In genomic region chr7:88306725-88307124, GRCm38 (mm10) we compare ENCODE assay signal across 29 mouse cellular contexts. TPM values are rescaled to one million over a fixed set of nuclear protein-coding genes. Genes with fewer than 3 reads are reported as not detected.
DNase-seq lines count a peak whose midpoint lies in the region; ATAC-seq and TF ChIP-seq lines count a peak whose summit lies in the region.
"Had no signal": no experiment of that assay in that cellular context is flagged by ENCODE, and none has a peak within 500 bp of the region (broad histone marks: within the 10 kb centered on the region; RNA-seq: fewer than 3 reads in every experiment).

No protein-coding gene starts in this region.

- CTCF ChIA-PET in Patski (lab: Charles Lee): interaction anchor here (1.0 to 2.3 kb wide), 2 partner anchors 11 to 29 kb away, joined by 3 to 9 read pairs; partner anchors contain the start of gene Ctsc

- no peak overlapping the region for H3K4me3 ChIP-seq in kidney, postnatal 0 days (replicated peaks; ENCODE audit: low read depth, low read length)
- no peak overlapping the region for H3K4me3 ChIP-seq in intestine, postnatal 0 days (ENCODE audit: low read depth, low read length)
- H3K4me3 ChIP-seq: embryonic facial prominence, embryonic 10.5 days; embryonic facial prominence, embryonic 13.5 days; erythroblast, embryonic 14.5 days; forebrain, embryonic 10.5 days; gastrocnemius, adult 2 months; hindbrain, embryonic 12.5 days had no signal

- 56% methylated on average over 3 of the region's 3 CpGs for WGBS in kidney, postnatal 0 days
- 64% methylated on average over 3 of the region's 3 CpGs for WGBS in intestine, postnatal 0 days

- POLR2A ChIA-PET in Patski (lab: Charles Lee): no interaction called here

- H3K27ac ChIP-seq in kidney, postnatal 0 days: no peak overlapping the region
- H3K27ac ChIP-seq in intestine, postnatal 0 days (ENCODE audit: low read depth, low read length): no peak overlapping the region
- H3K27ac ChIP-seq: embryonic facial prominence, embryonic 10.5 days; embryonic facial prominence, embryonic 13.5 days; forebrain, embryonic 10.5 days; gastrocnemius, adult 2 months; hindbrain, embryonic 12.5 days had no signal

- no peak overlapping the region for H3K4me2 ChIP-seq in kidney, postnatal 0 days (ENCODE audit: low read length)
- H3K4me2 ChIP-seq in intestine, postnatal 0 days (replicated peaks; ENCODE audit: low read depth): no peak overlapping the region
- H3K4me2 ChIP-seq: embryonic facial prominence, embryonic 13.5 days; heart, embryonic 11.5 days; hindbrain, embryonic 12.5 days had no signal

- in situ Hi-C loops in Patski (cut with MboI; ENCODE audit: low pct_unique_long_range_greater_than_20kb): no loop called here

- no peak for ATAC-seq in kidney, postnatal 0 days (replicated peaks; ENCODE audit: low FRiP score, low read depth)
- ATAC-seq in Patski: peak; percentile 74
- ATAC-seq in intestine, postnatal 0 days: no peak
- ATAC-seq: activated CD4-positive, CD25-positive, alpha-beta regulatory T cell, adult 4 months; forebrain, embryonic 14.5 days; forebrain, postnatal 0 days; hindbrain, embryonic 16.5 days; inflammation-experienced regulatory T-cells, adult 6 months; intestine, embryonic 16.5 days had no signal

- no peaks in the 10 kb centered on the region for H3K36me3 ChIP-seq in kidney, postnatal 0 days (ENCODE audit: insufficient read depth, low read length)
- H3K36me3 ChIP-seq in intestine, postnatal 0 days (ENCODE audit: control insufficient read depth, insufficient read depth): peaks cover 9% of the 10 kb centered on the region; the same call in 1 of the 2 replicates
- H3K36me3 ChIP-seq: embryonic facial prominence, embryonic 10.5 days; embryonic facial prominence, embryonic 13.5 days; forebrain, embryonic 10.5 days; hindbrain, embryonic 12.5 days had no signal

- no peak for TF ChIP-seq CTCF in kidney, postnatal 0 days (IDR thresholded peaks at IDR 0.05; ENCODE audit: low read depth)
- no peak for TF ChIP-seq CTCF in Patski (IDR thresholded peaks at IDR 0.05)
- no peak for TF ChIP-seq CTCF in intestine, postnatal 0 days (IDR thresholded peaks at IDR 0.05; ENCODE audit: low read depth)

- H3K9ac ChIP-seq in kidney, postnatal 0 days (ENCODE audit: low read depth, low read length): no peak overlapping the region
- no peak overlapping the region for H3K9ac ChIP-seq in intestine, postnatal 0 days (ENCODE audit: low read depth, low read length)
- H3K9ac ChIP-seq: embryonic facial prominence, embryonic 13.5 days; forebrain, postnatal 0 days; hindbrain, embryonic 12.5 days had no signal

- H3K9me3 ChIP-seq in kidney, postnatal 0 days (replicated peaks; ENCODE audit: low read length): no peaks in the 10 kb centered on the region
- no peaks in the 10 kb centered on the region for H3K9me3 ChIP-seq in intestine, postnatal 0 days (ENCODE audit: control insufficient read depth)
- H3K9me3 ChIP-seq: embryonic facial prominence, embryonic 10.5 days; embryonic facial prominence, embryonic 13.5 days; forebrain, embryonic 10.5 days; hindbrain, embryonic 12.5 days had no signal

- no peaks in the 10 kb centered on the region for H3K4me1 ChIP-seq in kidney, postnatal 0 days (replicated peaks; ENCODE audit: insufficient read depth, low read length)
- H3K4me1 ChIP-seq in intestine, postnatal 0 days (replicated peaks; ENCODE audit: control insufficient read depth, insufficient read depth, low read length): no peaks in the 10 kb centered on the region
- H3K4me1 ChIP-seq: embryonic facial prominence, embryonic 10.5 days; embryonic facial prominence, embryonic 13.5 days; forebrain, embryonic 10.5 days; hindbrain, embryonic 12.5 days had no signal

- DNase-seq in kidney, postnatal 0 days (ENCODE audit: low spot score): peak; percentile 31
- no peak for DNase-seq in kidney, postnatal 14 days
- DNase-seq in lung, postnatal 10 days: peak; percentile 6
- DNase-seq in lung, postnatal 4 days: no peak
- DNase-seq in Patski (ENCODE audit: low read depth, low spot score): no peak
- DNase-seq in lung, postnatal 36 days: peak; percentile 31
- no peak for DNase-seq in embryo, embryonic 10.5 days (ENCODE audit: low spot score)
- DNase-seq: adrenal gland, postnatal 10 days; cerebellum, adult 11 months; cerebellum, adult 2 months; cerebellum, adult 9-11 months; cerebellum, postnatal 25 days; embryo, embryonic 11 days; forebrain, postnatal 0 days; gastrocnemius, adult 2 months; gastrocnemius, postnatal 14 days; heart, adult 11 months had no signal

- H3K27me3 ChIP-seq in kidney, postnatal 0 days (ENCODE audit: insufficient read depth, low read length): no peaks in the 10 kb centered on the region
- no peaks in the 10 kb centered on the region for H3K27me3 ChIP-seq in Patski
- no peaks in the 10 kb centered on the region for H3K27me3 ChIP-seq in intestine, postnatal 0 days (replicated peaks; ENCODE audit: control insufficient read depth, insufficient read depth, low read length)
- H3K27me3 ChIP-seq: embryonic facial prominence, embryonic 13.5 days; hindbrain, embryonic 12.5 days had no signal

RNA-seq across cellular contexts. Expression of gene Ctsc, which starts 28.8 kb away (rescaled TPM):
- polyA plus RNA-seq in kidney, postnatal 0 days (2015; fragmentation: Nextera tagmentation; extraction: Ambion mirVana): 48.0 and 54.6 TPM in 2 replicates
- polyA plus RNA-seq in Patski (2021): 24.7 TPM
- 48.9 and 49.3 TPM in 2 replicates for polyA plus RNA-seq in intestine, postnatal 0 days (2015; fragmentation: Nextera tagmentation; extraction: Ambion mirVana)

Comparison
In these comparisons a context has a peak if more than half of its experiments do, and no peak if none do; other contexts are left out.
1. DNase-seq: peak in kidney, postnatal 0 days (single experiment), lung, postnatal 10 days (single experiment) and lung, postnatal 36 days (single experiment); none in kidney, postnatal 14 days (single experiment), lung, postnatal 4 days (0 of 2), Patski (single experiment) and embryo, embryonic 10.5 days (single experiment).